Mouse (Mus musculus): Measurements from ENCODE around the gene Homez. TPM values are rescaled to one million over a fixed set of nuclear protein-coding genes. Genes with fewer than 3 reads are reported as not detected.

The Homez gene
- polyA plus RNA-seq, 1 experiment from 2014 or later: 5.4 TPM

- Histone ChIP-seq H3K4me2 (no peak overlapping the region), H3K36me3 (no peaks in the 10 kb centered on the region), H3K4me1 (replicated peaks) (peaks cover 8% of the 10 kb centered on the region; the same call in 1 of the 2 replicates), H3K27me3 (no peaks in the 10 kb centered on the region), H3K9me3 (replicated peaks) (no peaks in the 10 kb centered on the region), H3K27ac (no peak overlapping the region), H3K9ac (no peak overlapping the region), H3K4me3 (no peak overlapping the region)
- no peak for ATAC-seq (replicated peaks; ENCODE audit: insufficient number of reproducible peaks, insufficient read depth, low FRiP score, low read depth)
- WGBS: 56% methylated on average over 5 of the region's 5 CpGs
Measured at GRCm38 (mm10) chr14:54866936-54867335, 3.8 kb downstream of the Homez start.

- WGBS: 51% methylated on average over 3 of the region's 3 CpGs
- no peak overlapping the region for H3K4me2 ChIP-seq
- H3K4me3 ChIP-seq: no peak overlapping the region
- no peaks in the 10 kb centered on the region for H3K36me3 ChIP-seq
- H3K27ac ChIP-seq: no peak overlapping the region
- ATAC-seq (replicated peaks; ENCODE audit: insufficient number of reproducible peaks, insufficient read depth, low FRiP score, low read depth): no peak
- no peak overlapping the region for H3K9ac ChIP-seq
- H3K9me3 ChIP-seq (replicated peaks): no peaks in the 10 kb centered on the region
- H3K27me3 ChIP-seq: no peaks in the 10 kb centered on the region
- peaks cover 8% of the 10 kb centered on the region; the same call in 1 of the 2 replicates for H3K4me1 ChIP-seq (replicated peaks)
Measured at GRCm38 (mm10) chr14:54866268-54866667, 4.5 kb downstream of the Homez start.

- Histone ChIP-seq H3K4me3 (no peak overlapping the region), H3K9me3 (replicated peaks) (no peaks in the 10 kb centered on the region), H3K4me2 (no peak overlapping the region), H3K9ac (no peak overlapping the region), H3K4me1 (replicated peaks) (peaks cover 8% of the 10 kb centered on the region; the same call in 1 of the 2 replicates), H3K36me3 (no peaks in the 10 kb centered on the region), H3K27ac (no peak overlapping the region), H3K27me3 (no peaks in the 10 kb centered on the region)
- ATAC-seq (replicated peaks; ENCODE audit: insufficient number of reproducible peaks, insufficient read depth, low FRiP score, low read depth): no peak
- 68% methylated on average over 5 of the region's 5 CpGs for WGBS
Measured at GRCm38 (mm10) chr14:54865626-54866025, 5.1 kb downstream of the Homez start.

- Histone ChIP-seq H3K4me3 (peak overlapping the region; percentile 88), H3K9me3 (replicated peaks) (no peaks in the 10 kb centered on the region), H3K36me3 (no peaks in the 10 kb centered on the region), H3K4me1 (replicated peaks) (peaks cover 8% of the 10 kb centered on the region; the same call in 1 of the 2 replicates), H3K27me3 (no peaks in the 10 kb centered on the region), H3K9ac (peak overlapping the region; percentile 84), H3K27ac (peak overlapping the region; percentile 69), H3K4me2 (peak overlapping the region; percentile 85)
- no peak; the same call in 1 of the 2 replicates for ATAC-seq (replicated peaks; ENCODE audit: insufficient number of reproducible peaks, insufficient read depth, low FRiP score, low read depth)
- WGBS: 15% methylated on average over 21 of the region's 21 CpGs
Measured at GRCm38 (mm10) chr14:54864313-54865036, 6.3 kb downstream of the Homez start.

- Histone ChIP-seq H3K4me1 (replicated peaks) (peaks cover 8% of the 10 kb centered on the region; the same call in 1 of the 2 replicates), H3K4me2 (peak overlapping the region; percentile 85), H3K27me3 (no peaks in the 10 kb centered on the region), H3K9me3 (replicated peaks) (no peaks in the 10 kb centered on the region), H3K4me3 (peak overlapping the region; percentile 88), H3K9ac (peak overlapping the region; percentile 84), H3K36me3 (no peaks in the 10 kb centered on the region), H3K27ac (peak overlapping the region; percentile 77)
- ATAC-seq (replicated peaks; ENCODE audit: insufficient number of reproducible peaks, insufficient read depth, low FRiP score, low read depth): peak; percentile 100
- WGBS: under 1% methylated on average over 55 of the region's 56 CpGs
Measured at GRCm38 (mm10) chr14:54863501-54864312, 7.1 kb downstream of the Homez start.

GRCm38 (mm10) chr14:54860511-54860910, 10.2 kb downstream of the Homez start:
- Histone ChIP-seq H3K4me2 (no peak overlapping the region), H3K27me3 (no peaks in the 10 kb centered on the region), H3K9ac (no peak overlapping the region), H3K9me3 (replicated peaks) (no peaks in the 10 kb centered on the region), H3K36me3 (peaks cover 9% of the 10 kb centered on the region), H3K27ac (no peak overlapping the region), H3K4me3 (no peak overlapping the region), H3K4me1 (replicated peaks) (peaks cover 8% of the 10 kb centered on the region; the same call in 1 of the 2 replicates)
- 39% methylated on average over 2 of the region's 2 CpGs for WGBS
- no peak for ATAC-seq (replicated peaks; ENCODE audit: insufficient number of reproducible peaks, insufficient read depth, low FRiP score, low read depth)

GRCm38 (mm10) chr14:54857891-54858290, 12.9 kb downstream of the Homez start:
- Histone ChIP-seq H3K9ac (no peak overlapping the region), H3K9me3 (replicated peaks) (no peaks in the 10 kb centered on the region), H3K36me3 (peaks cover 15% of the 10 kb centered on the region), H3K27ac (no peak overlapping the region), H3K27me3 (no peaks in the 10 kb centered on the region), H3K4me2 (no peak overlapping the region), H3K4me1 (replicated peaks) (no peaks in the 10 kb centered on the region), H3K4me3 (no peak overlapping the region)
- WGBS: 89% methylated on average over 9 of the region's 9 CpGs
- no peak for ATAC-seq (replicated peaks; ENCODE audit: insufficient number of reproducible peaks, insufficient read depth, low FRiP score, low read depth)

GRCm38 (mm10) chr14:54856703-54857102, 14.1 kb downstream of the Homez start:
- H3K4me3 ChIP-seq: no peak overlapping the region
- no peak overlapping the region for H3K9ac ChIP-seq
- peaks cover 15% of the 10 kb centered on the region for H3K36me3 ChIP-seq
- H3K4me2 ChIP-seq: no peak overlapping the region
- H3K27me3 ChIP-seq: no peaks in the 10 kb centered on the region
- no peak for ATAC-seq (replicated peaks; ENCODE audit: insufficient number of reproducible peaks, insufficient read depth, low FRiP score, low read depth)
- H3K4me1 ChIP-seq (replicated peaks): no peaks in the 10 kb centered on the region
- H3K9me3 ChIP-seq (replicated peaks): no peaks in the 10 kb centered on the region
- 77% methylated on average over 7 of the region's 7 CpGs for WGBS
- H3K27ac ChIP-seq: no peak overlapping the region

- 88% methylated on average over 3 of the region's 3 CpGs for WGBS
- H3K4me3 ChIP-seq: no peak overlapping the region
- no peak overlapping the region for H3K27ac ChIP-seq
- no peaks in the 10 kb centered on the region for H3K27me3 ChIP-seq
- no peak overlapping the region for H3K9ac ChIP-seq
- ATAC-seq (replicated peaks; ENCODE audit: insufficient number of reproducible peaks, insufficient read depth, low FRiP score, low read depth): no peak
- no peaks in the 10 kb centered on the region for H3K9me3 ChIP-seq (replicated peaks)
- peaks cover 15% of the 10 kb centered on the region for H3K36me3 ChIP-seq
- H3K4me2 ChIP-seq: no peak overlapping the region
- H3K4me1 ChIP-seq (replicated peaks): no peaks in the 10 kb centered on the region
Measured at GRCm38 (mm10) chr14:54855726-54856125, 15.0 kb downstream of the Homez start.

GRCm38 (mm10) chr14:54843461-54843860, 27.3 kb downstream of the Homez start:
- Histone ChIP-seq H3K36me3 (no peaks in the 10 kb centered on the region), H3K27ac (no peak overlapping the region), H3K9me3 (replicated peaks) (no peaks in the 10 kb centered on the region), H3K4me2 (no peak overlapping the region), H3K4me3 (no peak overlapping the region), H3K9ac (no peak overlapping the region), H3K27me3 (no peaks in the 10 kb centered on the region; the same call in 1 of the 2 replicates), H3K4me1 (replicated peaks) (no peaks in the 10 kb centered on the region)
- no peak for ATAC-seq (replicated peaks; ENCODE audit: insufficient number of reproducible peaks, insufficient read depth, low FRiP score, low read depth)
- WGBS: 2% methylated on average over 4 of the region's 4 CpGs

- no peaks in the 10 kb centered on the region for H3K36me3 ChIP-seq
- H3K4me1 ChIP-seq (replicated peaks): no peaks in the 10 kb centered on the region
- H3K9me3 ChIP-seq (replicated peaks): no peaks in the 10 kb centered on the region
- no peak overlapping the region for H3K9ac ChIP-seq
- 79% methylated on average over 1 of the region's 1 CpGs for WGBS
- H3K4me2 ChIP-seq: no peak overlapping the region
- no peaks in the 10 kb centered on the region for H3K27me3 ChIP-seq
- ATAC-seq (replicated peaks; ENCODE audit: insufficient number of reproducible peaks, insufficient read depth, low FRiP score, low read depth): no peak
- no peak overlapping the region for H3K27ac ChIP-seq
- no peak overlapping the region for H3K4me3 ChIP-seq
Measured at GRCm38 (mm10) chr14:54823716-54824115, 47.0 kb downstream of the Homez start.
